Mouse (Mus musculus): Measurements from ENCODE around the gene Map2k1. TPM values are rescaled to one million over a fixed set of nuclear protein-coding genes. Genes with fewer than 3 reads are reported as not detected.
"Not testable (repeated sequence)": the region's sequence is repeated elsewhere in the genome, so short reads cannot be mapped to it uniquely, and the experiment has no call there.

The Map2k1 gene
- polyA plus RNA-seq (2016; fragmentation: Nextera tagmentation; extraction: Ambion mirVana), result 71.6 and 77.1 TPM in 2 replicates

DNA sequence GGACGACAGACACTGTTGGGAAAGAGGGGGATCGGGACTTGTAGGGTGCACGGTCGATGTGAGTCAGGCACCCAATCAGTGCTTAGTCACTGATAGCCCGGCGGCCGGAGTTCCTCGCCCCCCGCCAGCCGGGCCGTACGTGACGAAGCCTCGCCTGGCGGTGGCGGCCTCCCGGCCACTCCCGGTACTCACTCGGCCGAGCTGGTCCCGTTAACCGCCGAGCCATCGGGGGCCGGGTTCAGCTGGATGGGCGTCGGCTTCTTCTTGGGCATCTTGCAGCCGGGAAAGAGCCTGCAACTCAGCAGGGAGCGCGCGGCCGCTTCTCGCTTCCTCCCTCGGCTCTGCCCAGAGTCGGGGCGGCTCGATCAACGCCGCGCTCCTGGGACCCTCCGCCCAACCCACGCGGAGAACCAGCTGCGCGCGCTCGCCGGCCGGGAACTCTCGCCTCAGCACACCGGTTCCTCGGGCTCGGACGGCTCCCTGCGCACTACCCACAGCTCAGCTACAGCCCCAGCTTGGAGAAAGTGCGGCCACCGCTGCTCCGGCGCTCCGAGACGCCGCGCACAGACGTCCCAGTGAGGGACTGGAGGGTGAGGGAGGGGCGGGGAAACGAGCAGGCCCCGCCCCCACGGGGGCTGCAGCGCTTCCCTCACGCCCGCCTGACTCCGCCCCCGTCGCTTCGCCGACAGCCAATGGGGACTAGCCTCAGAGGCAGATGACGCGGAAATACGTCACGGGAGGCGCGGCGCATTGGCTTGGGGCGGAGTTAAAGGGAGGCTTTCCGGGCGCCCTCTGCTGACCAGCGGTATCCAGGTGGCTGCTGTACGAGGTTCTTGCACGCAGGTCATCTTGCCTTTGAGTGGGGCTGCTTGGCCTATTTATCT lies at the start of gene Map2k1:
Gene Map2k1 (minus strand): TSS at position 611 of the 884 bp plus-strand sequence.
- H3K4me2 ChIP-seq, result peak within 1 kb of the TSS; percentile 77
- under 1% methylated on average over 89 of the region's 89 CpGs for WGBS
- H3K4me3 ChIP-seq (replicated peaks), result peak within 1 kb of the TSS; percentile 92
- ATAC-seq (ENCODE audit: insufficient number of reproducible peaks, insufficient read depth, low FRiP score, low TSS enrichment, low read depth), result peak; percentile 91
- peaks cover 16% of the 10 kb centered on the region for H3K4me1 ChIP-seq (replicated peaks)
- H3K27me3 ChIP-seq, result no peaks in the 10 kb centered on the region
- H3K36me3 ChIP-seq, result peaks cover 5% of the 10 kb centered on the region; the same call in 1 of the 2 replicates
- no peaks in the 10 kb centered on the region for H3K9me3 ChIP-seq
- H3K27ac ChIP-seq, result peak within 1 kb of the TSS; percentile 96
- peak within 1 kb of the TSS; percentile 91 for H3K9ac ChIP-seq (replicated peaks)

DNA sequence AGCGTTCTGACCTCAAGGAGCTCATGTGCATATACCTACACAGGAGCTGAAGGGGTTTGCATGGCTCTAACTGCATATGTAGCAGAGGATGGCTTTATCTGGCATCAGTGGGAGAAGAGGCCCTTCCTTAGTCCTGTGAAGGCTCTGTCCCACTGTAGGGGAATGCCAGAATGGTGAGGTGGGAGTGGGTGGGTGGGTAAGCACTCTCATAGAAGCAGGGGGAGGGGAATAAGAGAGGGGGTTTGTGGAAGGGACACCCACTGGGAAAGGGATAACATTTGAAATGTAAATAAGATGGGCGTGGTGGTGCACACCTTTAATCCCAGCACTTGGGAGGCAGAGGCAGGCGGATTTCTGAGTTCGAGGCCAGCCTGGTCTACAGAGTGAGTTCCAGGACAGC lies 49.7 kb upstream of the Map2k1 start:
- H3K9me3 ChIP-seq; H3K4me1 ChIP-seq (replicated peaks); H3K27me3 ChIP-seq; H3K9ac ChIP-seq (replicated peaks); H3K4me3 ChIP-seq (replicated peaks); H3K4me2 ChIP-seq; ATAC-seq (ENCODE audit: insufficient number of reproducible peaks, insufficient read depth, low FRiP score, low TSS enrichment, low read depth); H3K27ac ChIP-seq: not testable (repeated sequence)
- 95% methylated on average over 4 of the region's 4 CpGs for WGBS
- H3K36me3 ChIP-seq, result peaks cover 84% of the 10 kb centered on the region

DNA sequence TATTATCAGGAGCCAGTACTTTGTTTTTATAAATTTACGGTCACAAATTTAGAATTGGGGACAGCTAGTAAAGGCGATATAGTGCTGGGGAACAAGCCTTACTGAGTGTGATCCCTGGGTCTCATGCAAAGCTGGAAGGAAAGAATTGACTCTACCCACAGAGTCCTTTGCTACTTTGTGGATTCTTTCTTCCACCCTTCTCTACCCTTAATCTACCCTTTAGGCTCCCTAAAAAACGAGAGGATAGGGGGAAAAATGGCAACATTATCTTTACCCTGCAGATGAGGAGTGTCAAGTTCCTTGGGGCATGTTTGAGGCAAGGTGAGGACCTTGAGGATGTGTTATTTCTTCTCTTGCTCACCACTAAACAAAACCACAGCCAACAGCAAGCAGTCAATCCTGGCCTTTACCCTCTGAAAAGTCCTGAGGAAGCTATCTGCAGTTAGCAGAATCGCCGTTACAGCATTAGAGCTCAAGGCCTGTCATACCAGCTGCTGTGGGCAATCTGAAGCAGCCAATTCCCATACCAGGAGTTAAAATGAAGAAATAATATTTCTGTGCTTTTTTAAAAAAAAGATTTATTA lies 29.1 kb upstream of the Map2k1 start:
- no peaks in the 10 kb centered on the region for H3K27me3 ChIP-seq
- peaks cover 19% of the 10 kb centered on the region for H3K36me3 ChIP-seq
- H3K27ac ChIP-seq, result no peak overlapping the region
- peaks cover 7% of the 10 kb centered on the region for H3K4me1 ChIP-seq (replicated peaks)
- H3K4me3 ChIP-seq (replicated peaks), result peak overlapping the region; percentile 78
- no peaks in the 10 kb centered on the region for H3K9me3 ChIP-seq
- peak overlapping the region; percentile 97 for H3K9ac ChIP-seq (replicated peaks)
- no peak for ATAC-seq (ENCODE audit: insufficient number of reproducible peaks, insufficient read depth, low FRiP score, low TSS enrichment, low read depth)
- peak overlapping the region; percentile 70 for H3K4me2 ChIP-seq
- WGBS, result 71% methylated on average over 5 of the region's 5 CpGs

- peak overlapping the region; percentile 97 for H3K9ac ChIP-seq (replicated peaks)
- H3K27me3 ChIP-seq, result no peaks in the 10 kb centered on the region
- H3K4me2 ChIP-seq, result peak overlapping the region; percentile 70
- peaks cover 13% of the 10 kb centered on the region for H3K36me3 ChIP-seq
- peak overlapping the region; percentile 99 for H3K27ac ChIP-seq
- H3K4me3 ChIP-seq (replicated peaks), result peak overlapping the region; percentile 78
- 1% methylated on average over 24 of the region's 24 CpGs for WGBS
- H3K4me1 ChIP-seq (replicated peaks), result peaks cover 7% of the 10 kb centered on the region
- no peaks in the 10 kb centered on the region for H3K9me3 ChIP-seq
- ATAC-seq (ENCODE audit: insufficient number of reproducible peaks, insufficient read depth, low FRiP score, low TSS enrichment, low read depth), result peak; percentile 88
Measured at GRCm38 (mm10) chr9:64281781-64282178, 28.3 kb upstream of the Map2k1 start.

DNA sequence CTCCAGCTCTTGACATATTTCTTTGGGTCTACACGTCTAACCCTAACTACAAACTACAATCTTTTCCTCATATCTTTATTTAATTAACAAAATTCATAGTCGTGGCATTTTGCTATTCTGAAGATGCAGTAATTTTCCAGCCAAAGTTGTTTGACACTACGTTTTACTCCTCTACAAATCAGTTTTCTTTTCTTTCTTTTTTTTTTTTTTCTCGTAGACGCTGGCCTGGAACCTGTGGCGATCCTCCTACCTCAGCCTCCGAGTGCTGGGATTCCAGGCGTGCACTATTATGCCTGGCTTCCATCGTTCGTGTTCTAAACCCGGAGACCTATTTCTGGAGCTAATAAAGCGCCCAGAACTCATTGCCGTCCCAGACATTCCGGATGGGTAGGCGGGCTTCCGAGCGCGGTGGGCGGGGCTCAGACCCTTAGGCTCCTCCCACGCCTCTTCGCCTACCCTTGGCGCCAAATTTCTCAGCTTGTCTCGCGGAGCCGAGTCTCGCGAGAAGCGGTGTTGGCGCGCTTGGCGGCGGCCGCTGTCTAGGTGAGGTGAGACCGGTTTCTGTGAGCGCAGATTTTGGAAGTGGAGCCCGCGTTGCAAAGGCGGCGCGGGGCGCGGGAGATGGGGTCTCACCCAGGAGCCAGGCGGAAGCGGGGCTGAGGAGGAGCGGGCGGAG lies 27.8 kb upstream of the Map2k1 start, which contains the start of gene Tipin:
Gene Tipin (plus strand): TSS at position 477 of the 676 bp plus-strand sequence.
- H3K9me3 ChIP-seq, result no peaks in the 10 kb centered on the region
- peak within 1 kb of the TSS; percentile 99 for H3K27ac ChIP-seq
- H3K9ac ChIP-seq (replicated peaks), result peak within 1 kb of the TSS; percentile 97
- H3K27me3 ChIP-seq, result no peaks in the 10 kb centered on the region
- peak within 1 kb of the TSS; percentile 70 for H3K4me2 ChIP-seq
- H3K4me3 ChIP-seq (replicated peaks), result peak within 1 kb of the TSS; percentile 78
- 3% methylated on average over 46 of the region's 46 CpGs for WGBS
- H3K36me3 ChIP-seq, result peaks cover 12% of the 10 kb centered on the region
- peak; percentile 85 for ATAC-seq (ENCODE audit: insufficient number of reproducible peaks, insufficient read depth, low FRiP score, low TSS enrichment, low read depth)
- peaks cover 7% of the 10 kb centered on the region for H3K4me1 ChIP-seq (replicated peaks)

- Histone ChIP-seq H3K4me1 (replicated peaks) (peaks cover 7% of the 10 kb centered on the region), H3K27me3 (no peaks in the 10 kb centered on the region), H3K9me3 (no peaks in the 10 kb centered on the region), H3K4me3 (replicated peaks) (no peak overlapping the region), H3K27ac (no peak overlapping the region), H3K4me2 (no peak overlapping the region), H3K9ac (replicated peaks) (no peak overlapping the region), H3K36me3 (peaks cover 3% of the 10 kb centered on the region; the same call in 1 of the 2 replicates)
- no peak for ATAC-seq (ENCODE audit: insufficient number of reproducible peaks, insufficient read depth, low FRiP score, low TSS enrichment, low read depth)
- WGBS, result 93% methylated on average over 6 of the region's 6 CpGs
Measured at GRCm38 (mm10) chr9:64278665-64279310, 25.4 kb upstream of the Map2k1 start.

- no peak overlapping the region for H3K27ac ChIP-seq
- H3K36me3 ChIP-seq, result no peaks in the 10 kb centered on the region
- H3K27me3 ChIP-seq, result no peaks in the 10 kb centered on the region
- H3K4me3 ChIP-seq (replicated peaks), result no peak overlapping the region
- no peak for ATAC-seq (ENCODE audit: insufficient number of reproducible peaks, insufficient read depth, low FRiP score, low TSS enrichment, low read depth)
- peaks cover 7% of the 10 kb centered on the region for H3K4me1 ChIP-seq (replicated peaks)
- H3K4me2 ChIP-seq, result no peak overlapping the region
- H3K9me3 ChIP-seq, result no peaks in the 10 kb centered on the region
- H3K9ac ChIP-seq (replicated peaks), result no peak overlapping the region
- WGBS, result 62% methylated on average over 8 of the region's 8 CpGs
Measured at GRCm38 (mm10) chr9:64277706-64278105, 24.3 kb upstream of the Map2k1 start.

DNA sequence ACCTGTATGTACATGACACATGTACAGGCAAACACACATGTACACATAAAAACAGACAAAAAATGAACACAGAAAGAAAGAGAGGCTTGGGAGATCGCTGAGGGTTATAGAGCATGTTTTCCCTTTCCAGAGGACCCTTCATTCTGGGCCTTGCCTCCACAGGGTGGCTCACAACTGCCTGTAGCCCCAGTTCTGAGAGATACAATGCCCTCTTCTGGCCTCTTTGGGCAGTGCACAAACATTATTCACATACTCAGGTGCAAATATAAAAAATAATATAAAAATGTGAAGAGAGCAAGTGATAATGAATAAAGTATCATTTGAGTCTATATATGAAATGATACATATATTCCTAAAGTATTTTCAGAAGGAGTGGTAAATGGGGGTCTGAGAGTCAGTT lies 21.5 kb upstream of the Map2k1 start:
- H3K4me2 ChIP-seq, result no peak overlapping the region
- no peak overlapping the region for H3K9ac ChIP-seq (replicated peaks)
- WGBS, result 60% methylated on average over 1 of the region's 1 CpGs
- no peaks in the 10 kb centered on the region for H3K36me3 ChIP-seq
- no peaks in the 10 kb centered on the region for H3K27me3 ChIP-seq
- no peak overlapping the region for H3K27ac ChIP-seq
- ATAC-seq (ENCODE audit: insufficient number of reproducible peaks, insufficient read depth, low FRiP score, low TSS enrichment, low read depth), result no peak
- H3K4me1 ChIP-seq (replicated peaks), result no peaks in the 10 kb centered on the region
- H3K4me3 ChIP-seq (replicated peaks), result no peak overlapping the region
- no peaks in the 10 kb centered on the region for H3K9me3 ChIP-seq

GRCm38 (mm10) chr9:64274291-64274690 lies 20.9 kb upstream of the Map2k1 start:
- Histone ChIP-seq H3K4me1 (replicated peaks) (no peaks in the 10 kb centered on the region), H3K27me3 (no peaks in the 10 kb centered on the region), H3K36me3 (no peaks in the 10 kb centered on the region), H3K9ac (replicated peaks) (no peak overlapping the region), H3K27ac (no peak overlapping the region), H3K9me3 (no peaks in the 10 kb centered on the region), H3K4me3 (replicated peaks) (no peak overlapping the region), H3K4me2 (no peak overlapping the region)
- WGBS, result 77% methylated on average over 4 of the region's 4 CpGs
- no peak for ATAC-seq (ENCODE audit: insufficient number of reproducible peaks, insufficient read depth, low FRiP score, low TSS enrichment, low read depth)

GRCm38 (mm10) chr9:64273757-64274156 lies 20.3 kb upstream of the Map2k1 start:
- Histone ChIP-seq H3K4me3 (replicated peaks) (no peak overlapping the region), H3K9me3 (no peaks in the 10 kb centered on the region), H3K4me2 (no peak overlapping the region), H3K36me3 (no peaks in the 10 kb centered on the region), H3K9ac (replicated peaks) (no peak overlapping the region), H3K27ac (no peak overlapping the region), H3K27me3 (no peaks in the 10 kb centered on the region), H3K4me1 (replicated peaks) (no peaks in the 10 kb centered on the region)
- WGBS, result 79% methylated on average over 4 of the region's 4 CpGs
- no peak for ATAC-seq (ENCODE audit: insufficient number of reproducible peaks, insufficient read depth, low FRiP score, low TSS enrichment, low read depth)

DNA sequence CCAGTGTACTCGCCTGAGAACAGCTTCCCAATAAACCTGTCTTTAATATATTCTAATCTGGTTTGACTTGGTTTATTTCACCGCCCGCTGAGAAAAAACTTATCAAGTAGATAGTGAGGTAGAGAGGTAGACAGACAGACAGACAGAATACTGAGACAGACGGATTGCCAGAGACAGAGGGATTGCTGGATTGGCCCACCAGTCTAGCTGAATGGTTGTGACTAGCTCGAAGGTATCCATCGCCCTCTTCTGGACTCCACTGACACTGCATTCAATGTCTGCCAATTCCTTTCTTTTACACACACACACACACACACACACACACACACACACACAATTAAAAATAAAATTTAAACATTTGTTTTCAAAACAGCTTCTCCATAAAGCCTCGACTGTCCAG lies 19.2 kb upstream of the Map2k1 start:
- Histone ChIP-seq H3K36me3 (no peaks in the 10 kb centered on the region), H3K4me3 (replicated peaks) (no peak overlapping the region), H3K4me1 (replicated peaks) (no peaks in the 10 kb centered on the region), H3K27me3 (no peaks in the 10 kb centered on the region), H3K9ac (replicated peaks) (no peak overlapping the region), H3K4me2 (no peak overlapping the region), H3K9me3 (no peaks in the 10 kb centered on the region), H3K27ac (no peak overlapping the region)
- no peak for ATAC-seq (ENCODE audit: insufficient number of reproducible peaks, insufficient read depth, low FRiP score, low TSS enrichment, low read depth)
- 44% methylated on average over 7 of the region's 7 CpGs for WGBS
